Mouse (Mus musculus) testis, adult 2 months (tissue): ENCODE results near the gene Prkn. TPM values are rescaled to one million over a fixed set of nuclear protein-coding genes. Genes with fewer than 3 reads are reported as not detected.
A peak's percentile ranks its signal among the peaks of the same experiment; 100 is the strongest.

Experiments used
- H3K27ac ChIP-seq: fragments of 200-500 bp; 2 replicates; pipeline ENCODE4 v1.5.1; 2012; ENCODE audit warnings: low read depth, low read length; ENCODE audit not compliant: control insufficient read depth, insufficient read depth
- H3K27me3 ChIP-seq: fragments of 200-500 bp; 2 replicates; pipeline ENCODE4 v1.6.1; 2012; ENCODE audit warnings: mild to moderate bottlenecking, low read length, moderate library complexity; ENCODE audit not compliant: control insufficient read depth, insufficient read depth
- H3K36me3 ChIP-seq: fragments of 200-500 bp; 2 replicates; pipeline ENCODE4 v1.6.1; 2012; ENCODE audit warnings: mild to moderate bottlenecking, low read length; ENCODE audit not compliant: control insufficient read depth, insufficient read depth
- H3K4me1 ChIP-seq: fragments of 200-500 bp; 2 replicates; pipeline ENCODE4 v1.6.1; 2012; ENCODE audit warnings: low read length; ENCODE audit not compliant: control insufficient read depth, insufficient read depth
- H3K4me3 ChIP-seq: fragments of 200-500 bp; 2 replicates; pipeline ENCODE4 v1.5.1; 2012; ENCODE audit warnings: low read depth, mild to moderate bottlenecking, low read length, moderate library complexity, mixed read lengths; ENCODE audit not compliant: control insufficient read depth
- CTCF ChIP-seq: fragments of 200-500 bp; IDR thresholded peaks from 2 replicates; pipeline ENCODE4 v1.5.1; 2012; ENCODE audit warnings: low read depth, mild to moderate bottlenecking, inconsistent platforms, low read length, moderate library complexity; ENCODE audit not compliant: control insufficient read depth, insufficient read depth, insufficient replicate concordance
- POLR2A ChIP-seq: fragments of 200-500 bp; IDR thresholded peaks from 2 replicates; pipeline ENCODE4 v1.6.1; 2012; ENCODE audit warnings: low read depth, mild to moderate bottlenecking, inconsistent platforms, low read length, moderate library complexity; ENCODE audit not compliant: control insufficient read depth
- polyA plus RNA-seq: library from polyadenylated mRNA; depleted of rRNA; stranded (reverse); fragments of >200 nt; gene quantifications from 2 replicates; pipeline ENCODE4 v1.2.3, GENCODE M21; 2012

Gene Prkn
- polyA plus RNA-seq, 1 experiment: 13.2 TPM

DNA sequence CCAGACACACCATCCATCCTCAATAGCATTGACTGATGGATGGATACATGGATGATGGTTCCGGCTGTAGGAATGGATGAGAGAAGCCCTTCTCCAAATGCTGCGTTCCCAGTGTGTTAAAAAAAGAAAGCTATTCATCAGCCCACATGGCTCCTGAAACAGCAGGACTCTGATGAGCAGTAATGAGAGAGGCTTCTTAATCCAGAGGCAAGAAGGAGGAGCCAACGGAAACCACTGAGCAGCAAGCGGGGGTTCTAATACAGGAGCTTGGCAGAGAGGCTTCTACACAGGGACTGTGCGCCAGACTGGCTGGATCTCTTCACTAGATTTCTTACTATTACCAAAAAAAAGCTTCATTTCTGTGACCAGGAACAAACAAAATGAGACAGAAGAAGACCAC is 1093.6 kb downstream of the Prkn start:
- TF ChIP-seq CTCF (no peak), POLR2A (no peak)
- H3K4me3 ChIP-seq: no peak overlapping the region
- no peaks in the 10 kb centered on the region for H3K36me3 ChIP-seq
- H3K27ac ChIP-seq: no peak overlapping the region
- no peaks in the 10 kb centered on the region for H3K27me3 ChIP-seq
- no peaks in the 10 kb centered on the region for H3K4me1 ChIP-seq

DNA sequence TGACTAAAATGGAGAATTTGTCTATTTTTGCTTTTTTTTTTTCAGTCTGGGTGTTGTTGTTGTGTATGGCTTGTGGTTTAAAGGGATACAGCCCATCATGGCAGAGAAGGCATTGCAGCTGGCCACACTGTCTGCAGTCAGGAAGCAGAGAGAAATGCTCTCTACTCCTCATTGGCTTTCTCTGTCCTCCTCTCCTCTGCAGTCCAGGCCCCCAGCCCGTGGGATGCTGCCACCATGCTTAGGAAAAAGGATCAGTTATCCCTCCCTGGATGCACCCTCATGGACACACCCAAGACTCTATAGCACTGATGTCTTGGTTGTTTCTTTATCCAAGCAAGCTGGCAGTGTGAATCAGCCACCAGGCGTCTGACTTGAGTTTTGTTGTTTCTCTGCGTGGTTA is 1107.3 kb downstream of the Prkn start:
- TF ChIP-seq POLR2A: no peak
- TF ChIP-seq CTCF: no peak
- Histone ChIP-seq H3K27me3 (no peaks in the 10 kb centered on the region), H3K27ac (no peak overlapping the region), H3K36me3 (no peaks in the 10 kb centered on the region), H3K4me1 (peaks cover 2% of the 10 kb centered on the region; the same call in 1 of the 2 replicates), H3K4me3 (no peak overlapping the region)

DNA sequence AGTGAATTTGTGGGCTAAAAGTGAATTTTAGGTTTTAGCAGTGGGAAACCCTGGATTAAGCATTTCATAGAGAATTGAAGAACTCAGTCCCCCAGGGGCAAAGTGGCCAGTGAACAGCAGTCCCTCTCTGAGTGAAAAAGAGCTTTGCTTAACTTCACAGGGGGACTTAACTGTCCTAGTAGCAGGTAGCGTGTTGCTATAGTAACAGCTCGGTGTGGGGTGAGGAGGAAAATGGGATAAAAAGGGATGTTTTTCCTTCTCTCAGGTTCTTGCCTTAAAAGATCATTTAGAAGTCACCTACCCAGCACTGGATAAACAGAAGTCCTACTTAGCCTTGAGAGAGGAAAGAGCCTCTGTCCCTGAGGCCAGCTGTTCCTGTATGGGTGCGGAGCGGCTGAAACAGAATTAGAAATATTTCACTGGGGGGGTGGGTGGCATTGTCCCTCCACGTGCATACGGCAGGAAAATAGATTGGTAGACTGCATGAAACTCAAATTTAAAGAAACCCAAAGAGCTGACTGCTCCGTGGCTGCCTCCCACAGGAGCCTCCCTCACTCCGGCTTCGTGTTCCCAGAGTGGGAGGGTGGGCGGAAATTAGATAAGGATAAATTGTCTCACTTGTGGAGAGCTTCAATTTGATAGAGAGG is 1109.5 kb downstream of the Prkn start:
- no peak overlapping the region for H3K4me3 ChIP-seq
- no peaks in the 10 kb centered on the region for H3K27me3 ChIP-seq
- no peaks in the 10 kb centered on the region for H3K36me3 ChIP-seq
- H3K27ac ChIP-seq: peak overlapping the region; percentile 20; the same call in 1 of the 2 replicates
- peaks cover 2% of the 10 kb centered on the region; the same call in 1 of the 2 replicates for H3K4me1 ChIP-seq
- no peak for TF ChIP-seq CTCF
- no peak for TF ChIP-seq POLR2A

DNA sequence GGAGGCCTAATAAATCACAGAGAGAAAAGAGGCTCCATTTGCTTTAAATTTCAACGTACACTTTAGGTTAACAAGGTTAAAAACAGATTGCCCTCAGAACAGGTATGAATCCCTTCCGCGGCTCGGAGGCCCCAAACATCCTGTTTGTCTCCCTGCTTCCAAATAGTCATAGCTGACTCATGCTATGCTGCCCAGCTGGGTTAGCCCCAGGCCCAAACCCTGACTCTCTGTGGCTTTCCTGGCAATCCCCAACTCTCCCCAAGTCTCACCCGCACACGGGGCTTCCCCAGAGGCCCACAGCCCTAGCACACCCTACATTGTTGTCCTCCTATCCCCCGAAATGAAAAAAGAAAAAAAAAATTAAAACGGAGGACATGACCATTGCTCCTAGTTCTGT is 1110.0 kb downstream of the Prkn start:
- H3K36me3 ChIP-seq: no peaks in the 10 kb centered on the region
- no peak overlapping the region for H3K4me3 ChIP-seq
- H3K4me1 ChIP-seq: peaks cover 2% of the 10 kb centered on the region; the same call in 1 of the 2 replicates
- TF ChIP-seq CTCF (no peak), POLR2A (no peak)
- peak overlapping the region; percentile 50; the same call in 1 of the 2 replicates for H3K27ac ChIP-seq
- no peaks in the 10 kb centered on the region for H3K27me3 ChIP-seq

DNA sequence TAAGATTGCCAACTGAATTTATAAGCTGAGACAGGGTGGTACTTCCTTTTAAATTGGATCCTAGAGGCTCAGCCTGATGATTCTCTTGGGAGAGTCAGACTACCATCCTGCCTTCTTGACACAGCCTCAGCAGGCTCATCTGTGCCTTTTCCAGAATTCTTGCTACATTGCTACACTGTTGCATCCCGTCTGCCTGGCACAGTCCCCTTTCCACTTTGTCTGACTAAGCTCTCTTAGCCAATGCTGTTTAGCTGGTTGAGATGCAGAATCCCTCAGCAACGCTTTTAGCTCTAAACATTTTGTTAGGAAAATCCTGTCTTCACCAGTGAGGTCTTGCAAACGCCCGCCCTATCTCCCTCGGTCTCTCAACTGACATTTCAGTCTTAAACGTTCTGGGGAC is 1115.1 kb downstream of the Prkn start:
- no peaks in the 10 kb centered on the region for H3K36me3 ChIP-seq

DNA sequence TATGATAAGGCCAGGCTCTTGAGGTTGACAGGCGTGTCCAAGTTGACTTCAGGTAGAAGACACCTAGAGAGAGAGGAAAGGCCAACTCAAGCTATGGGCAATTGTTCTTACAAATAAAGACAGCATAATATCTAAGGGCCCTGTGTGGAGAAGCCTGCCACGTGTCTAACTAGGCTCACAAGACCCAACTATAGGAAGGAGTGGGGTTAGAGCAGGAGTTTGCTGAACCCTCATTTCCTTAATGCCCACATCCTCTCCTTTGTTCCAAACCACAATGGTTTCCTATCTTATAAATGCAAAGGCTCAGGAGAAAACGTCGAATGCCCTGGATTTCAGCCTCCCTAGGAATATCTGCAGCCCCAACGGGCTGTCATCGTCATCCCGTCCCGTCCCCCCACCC is 1120.3 kb downstream of the Prkn start:
- TF ChIP-seq POLR2A: no peak
- TF ChIP-seq CTCF: no peak
- no peaks in the 10 kb centered on the region; the same call in 1 of the 2 replicates for H3K4me1 ChIP-seq
- no peak overlapping the region for H3K27ac ChIP-seq
- H3K36me3 ChIP-seq: no peaks in the 10 kb centered on the region
- no peak overlapping the region for H3K4me3 ChIP-seq
- no peaks in the 10 kb centered on the region for H3K27me3 ChIP-seq

More for the DNA sequence above, 1115.1 kb downstream of the Prkn start:
- no peaks in the 10 kb centered on the region for H3K27me3 ChIP-seq
- H3K27ac ChIP-seq: no peak overlapping the region
- H3K4me1 ChIP-seq: no peaks in the 10 kb centered on the region
- no peak overlapping the region for H3K4me3 ChIP-seq
- TF ChIP-seq POLR2A (no peak), CTCF (no peak)

DNA sequence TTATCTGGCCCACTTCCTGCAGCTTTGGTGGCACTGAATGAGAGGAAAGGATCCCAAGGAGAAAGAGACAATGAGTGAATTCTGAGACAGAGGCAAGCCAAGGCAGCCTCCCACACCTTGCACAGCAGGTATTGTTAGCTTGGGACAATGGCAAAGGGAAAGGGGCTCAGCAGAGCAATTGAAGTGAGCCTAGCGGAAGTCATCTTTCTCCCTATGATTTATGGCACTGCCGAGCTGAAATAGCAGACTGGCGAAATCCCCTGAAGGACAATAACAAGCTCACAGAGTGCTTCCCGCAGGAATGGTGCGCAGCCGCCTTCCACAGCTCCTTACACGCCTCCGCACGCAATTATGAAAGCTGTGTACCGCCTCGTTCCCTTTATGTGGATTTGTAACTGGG is 1122.6 kb downstream of the Prkn start:
- Histone ChIP-seq H3K4me3 (no peak overlapping the region), H3K36me3 (no peaks in the 10 kb centered on the region), H3K4me1 (no peaks in the 10 kb centered on the region; the same call in 1 of the 2 replicates), H3K27ac (peak overlapping the region; percentile 15), H3K27me3 (no peaks in the 10 kb centered on the region)
- no peak for TF ChIP-seq CTCF
- peak; percentile 45; the same call in 1 of the 2 replicates for TF ChIP-seq POLR2A

DNA sequence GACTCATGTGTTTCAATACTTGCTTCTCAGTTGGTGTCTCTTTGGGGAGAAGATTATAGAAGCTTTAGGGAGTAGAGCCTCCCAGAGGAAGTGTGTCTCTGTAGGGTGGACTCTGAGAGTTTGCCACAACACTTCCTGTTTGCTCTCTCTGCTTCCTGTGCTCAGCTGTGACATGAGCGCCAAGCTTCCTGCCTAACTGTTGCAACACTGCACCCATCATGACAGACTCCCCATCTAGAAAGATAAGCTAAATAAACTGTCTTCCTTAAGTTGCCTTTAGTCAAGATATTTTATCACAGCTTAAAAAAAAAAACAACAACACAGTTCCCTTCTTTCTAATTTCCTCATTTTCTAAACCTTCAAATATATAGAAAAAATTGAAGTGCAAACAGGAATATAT is 1130.0 kb downstream of the Prkn start:
- H3K36me3 ChIP-seq: no peaks in the 10 kb centered on the region
- H3K4me1 ChIP-seq: no peaks in the 10 kb centered on the region
- H3K27me3 ChIP-seq: no peaks in the 10 kb centered on the region
- TF ChIP-seq POLR2A (no peak), CTCF (no peak)
- H3K4me3 ChIP-seq: no peak overlapping the region
- no peak overlapping the region for H3K27ac ChIP-seq
